Mouse (Mus musculus) C2C12 (cell line): ENCODE data around the gene Rps21.

Experiments used
- CEBPB ChIP-seq: IDR thresholded peaks from one replicate; pipeline ENCODE4 v1.6.1; 2011; ENCODE audit warnings: low read depth, mild to moderate bottlenecking, control low read depth, moderate library complexity
- CTCF ChIP-seq: IDR thresholded peaks from one replicate; pipeline ENCODE4 v1.5.1; 2011; ENCODE audit not compliant: control insufficient read depth, insufficient read depth, insufficient read length
- MAX ChIP-seq: IDR thresholded peaks from one replicate; pipeline ENCODE4 v1.6.1; 2011; ENCODE audit warnings: mild to moderate bottlenecking, control low read depth
- MYOD1 ChIP-seq: IDR thresholded peaks from one replicate; pipeline ENCODE4 v1.6.1; 2011; ENCODE audit warnings: low read depth; ENCODE audit not compliant: control insufficient read depth, insufficient read length
- MYOG ChIP-seq: IDR thresholded peaks from one replicate; pipeline ENCODE4 v1.6.1; 2011; ENCODE audit not compliant: control insufficient read depth, insufficient read length; ENCODE audit errors: extremely low read depth
- USF1 ChIP-seq: IDR thresholded peaks from one replicate; pipeline ENCODE4 v1.6.1; 2011; ENCODE audit warnings: low read depth, mild to moderate bottlenecking, control low read depth, moderate library complexity

GRCm38 (mm10) chr2:180262891-180263290 lies 5.7 kb downstream of the Rps21 start:
- TF ChIP-seq MAX (no peak), CTCF (no peak), USF1 (no peak), CEBPB (no peak), MYOD1 (no peak), MYOG (no peak)
